Mouse (Mus musculus) neural tube, embryonic 14.5 days (tissue): Measurements from ENCODE around the gene Lyzl4. TPM values are rescaled to one million over a fixed set of nuclear protein-coding genes. Genes with fewer than 3 reads are reported as not detected.
A peak's percentile ranks its signal among the peaks of the same experiment; 100 is the strongest.

Experiments used
- ATAC-seq: fragments of 200-750 bp; cut with Nextera tagmentation; 2 replicates; pipeline ENCODE4 v1.8.0; 2017; ENCODE audit warnings: low read depth, mild to moderate bottlenecking, moderate TSS enrichment, moderate library complexity
- H3K27ac ChIP-seq: fragments of 300-500 bp; sonication (generic); 2 replicates; pipeline ENCODE4 v1.5.1; 2014; ENCODE audit warnings: low read depth, mild to moderate bottlenecking, control low read depth, low read length, moderate library complexity, mixed read lengths
- H3K27me3 ChIP-seq: fragments of 300-500 bp; sonication (generic); 2 replicates; pipeline ENCODE4 v1.6.1; 2014; ENCODE audit warnings: low read length; ENCODE audit not compliant: control insufficient read depth, insufficient read depth
- H3K36me3 ChIP-seq: fragments of 300-500 bp; sonication (generic); 2 replicates; pipeline ENCODE4 v1.6.1; 2014; ENCODE audit warnings: low read length, mixed read lengths; ENCODE audit not compliant: control insufficient read depth, insufficient read depth
- H3K4me1 ChIP-seq: fragments of 300-500 bp; sonication (generic); 2 replicates; pipeline ENCODE4 v1.6.1; 2014; ENCODE audit warnings: low read length; ENCODE audit not compliant: control insufficient read depth, insufficient read depth
- H3K4me2 ChIP-seq: fragments of 300-500 bp; sonication (generic); 2 replicates; pipeline ENCODE4 v1.6.1; 2014; ENCODE audit warnings: mild to moderate bottlenecking, low read depth, low read length, control low read depth
- H3K4me3 ChIP-seq: fragments of 300-500 bp; sonication (generic); 2 replicates; pipeline ENCODE4 v1.5.1; 2014; ENCODE audit warnings: low read depth, low read length, control low read depth, mixed read lengths
- H3K9ac ChIP-seq: fragments of 300-500 bp; sonication (generic); replicated peaks from 2 replicates; pipeline ENCODE4 v1.6.1; 2014; ENCODE audit warnings: low read depth, mild to moderate bottlenecking, control low read depth, low read length, mixed read lengths
- H3K9me3 ChIP-seq: fragments of 300-500 bp; sonication (generic); 2 replicates; pipeline ENCODE4 v1.6.1; 2016; ENCODE audit warnings: low read length; ENCODE audit not compliant: control insufficient read depth
- WGBS: fragments of 180-500 bp; shearing (Covaris S2); extraction: QIAGEN DNeasy Blood & Tissue Kit; methylation state at CpG from one replicate; pipeline ENCODE4 v1.1.7; 2014; 5-methylcytosine and 5-hydroxymethylcytosine counted together
- polyA plus RNA-seq: library from polyadenylated mRNA; unstranded; fragments of >200 nt; fragmentation: Nextera tagmentation; extraction: Ambion mirVana; gene quantifications from 2 replicates; pipeline ENCODE4 v1.2.1, GENCODE M21; 2014

Gene Lyzl4
- polyA plus RNA-seq, 1 experiment from 2014 or later = not detected

- no peaks in the 10 kb centered on the region for H3K9me3 ChIP-seq
- H3K4me3 ChIP-seq = no peak overlapping the region
- H3K27ac ChIP-seq = no peak overlapping the region
- no peak overlapping the region for H3K9ac ChIP-seq
- no peak for ATAC-seq
- H3K27me3 ChIP-seq = no peaks in the 10 kb centered on the region
- H3K36me3 ChIP-seq = no peaks in the 10 kb centered on the region
- WGBS = 98% methylated on average over 2 of the region's 2 CpGs
- H3K4me2 ChIP-seq = no peak overlapping the region
- peaks cover 2% of the 10 kb centered on the region; the same call in 1 of the 2 replicates for H3K4me1 ChIP-seq
Measured at GRCm38 (mm10) chr9:121675556-121675955, 33.7 kb upstream of the Lyzl4 start.

- Histone ChIP-seq H3K4me3 (no peak overlapping the region), H3K4me2 (no peak overlapping the region), H3K36me3 (no peaks in the 10 kb centered on the region), H3K27ac (no peak overlapping the region), H3K4me1 (peaks cover 2% of the 10 kb centered on the region; the same call in 1 of the 2 replicates), H3K9ac (no peak overlapping the region), H3K27me3 (no peaks in the 10 kb centered on the region), H3K9me3 (no peaks in the 10 kb centered on the region)
- ATAC-seq = no peak
- WGBS = 90% methylated on average over 9 of the region's 9 CpGs
Measured at GRCm38 (mm10) chr9:121675011-121675410, 33.1 kb upstream of the Lyzl4 start.

- Histone ChIP-seq H3K9ac (no peak overlapping the region), H3K27me3 (0 out of 2 replicates have a peak, but pooled peaks cover 3% of the 10 kb centered on the region), H3K9me3 (no peaks in the 10 kb centered on the region), H3K27ac (no peak overlapping the region), H3K4me3 (no peak overlapping the region), H3K36me3 (no peaks in the 10 kb centered on the region), H3K4me2 (no peak overlapping the region), H3K4me1 (no peaks in the 10 kb centered on the region)
- no peak for ATAC-seq
- 80% methylated on average over 5 of the region's 5 CpGs for WGBS
Measured at GRCm38 (mm10) chr9:121673716-121674115, 31.8 kb upstream of the Lyzl4 start.

GRCm38 (mm10) chr9:121672311-121672710, 30.4 kb upstream of the Lyzl4 start:
- Histone ChIP-seq H3K9me3 (no peaks in the 10 kb centered on the region), H3K4me1 (no peaks in the 10 kb centered on the region), H3K27me3 (0 out of 2 replicates have a peak, but pooled peaks cover 3% of the 10 kb centered on the region), H3K4me2 (no peak overlapping the region), H3K36me3 (no peaks in the 10 kb centered on the region), H3K27ac (no peak overlapping the region), H3K9ac (no peak overlapping the region), H3K4me3 (no peak overlapping the region)
- ATAC-seq = no peak
- 53% methylated on average over 5 of the region's 5 CpGs for WGBS

DNA sequence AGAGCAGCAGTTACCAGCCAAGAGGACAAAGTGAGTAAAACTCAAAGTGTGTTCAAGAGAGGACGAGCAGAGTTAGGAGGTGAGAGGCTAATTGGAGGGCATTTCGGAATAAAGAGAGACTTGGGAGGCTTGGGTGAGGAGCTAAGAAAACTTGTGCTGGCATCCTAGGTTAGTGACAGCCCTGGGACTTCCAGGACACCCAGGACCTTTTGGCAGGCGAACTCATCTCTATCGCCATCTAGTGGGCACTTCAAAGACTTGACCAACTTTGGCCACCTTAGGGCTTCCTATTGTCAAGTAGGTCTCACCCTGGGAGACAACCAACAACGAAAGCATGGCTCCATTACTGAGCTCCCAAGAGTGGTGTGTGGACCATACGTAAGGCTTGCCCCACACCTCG, 29.4 kb upstream of the Lyzl4 start:
- 13% methylated on average over 7 of the region's 7 CpGs for WGBS

GRCm38 (mm10) chr9:121669348-121669791, 27.5 kb upstream of the Lyzl4 start:
- Histone ChIP-seq H3K9me3 (no peaks in the 10 kb centered on the region), H3K27me3 (0 out of 2 replicates have a peak, but pooled peaks cover 3% of the 10 kb centered on the region), H3K9ac (peak overlapping the region; percentile 48), H3K4me2 (peak overlapping the region; percentile 63), H3K4me1 (no peaks in the 10 kb centered on the region), H3K27ac (no peak overlapping the region), H3K36me3 (no peaks in the 10 kb centered on the region), H3K4me3 (peak overlapping the region; percentile 29)
- WGBS = 1% methylated on average over 28 of the region's 28 CpGs
- peak; percentile 70 for ATAC-seq

More for the DNA sequence above, 29.4 kb upstream of the Lyzl4 start:
- Histone ChIP-seq H3K27ac (no peak overlapping the region), H3K4me3 (no peak overlapping the region), H3K4me2 (no peak overlapping the region), H3K36me3 (no peaks in the 10 kb centered on the region), H3K9ac (no peak overlapping the region), H3K4me1 (no peaks in the 10 kb centered on the region), H3K9me3 (no peaks in the 10 kb centered on the region), H3K27me3 (0 out of 2 replicates have a peak, but pooled peaks cover 3% of the 10 kb centered on the region)
- ATAC-seq = no peak

DNA sequence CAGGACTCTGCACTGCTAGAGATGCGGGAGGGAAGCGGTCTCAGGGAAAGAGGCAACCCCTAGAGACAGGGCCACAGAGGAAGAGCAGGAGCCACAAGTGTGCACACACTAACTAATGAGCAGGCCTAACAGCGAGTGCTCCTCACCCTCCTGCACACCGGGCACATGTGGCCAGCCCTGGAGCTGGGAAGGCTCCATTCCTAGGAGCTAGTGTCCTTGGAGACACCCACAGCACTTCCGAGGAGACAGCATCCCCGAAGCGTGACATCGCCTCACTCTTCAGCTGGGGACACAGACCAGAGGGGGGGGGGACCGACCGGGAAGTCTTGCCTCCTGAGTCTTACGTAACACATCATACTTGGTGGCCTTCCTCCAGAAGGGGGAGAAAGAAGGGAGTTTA, 25.9 kb upstream of the Lyzl4 start:
- no peaks in the 10 kb centered on the region for H3K4me1 ChIP-seq
- H3K4me2 ChIP-seq = no peak overlapping the region
- H3K4me3 ChIP-seq = no peak overlapping the region
- no peaks in the 10 kb centered on the region for H3K36me3 ChIP-seq
- 69% methylated on average over 11 of the region's 11 CpGs for WGBS
- 0 out of 2 replicates have a peak, but pooled peaks cover 3% of the 10 kb centered on the region for H3K27me3 ChIP-seq
- H3K9me3 ChIP-seq = no peaks in the 10 kb centered on the region
- no peak overlapping the region for H3K27ac ChIP-seq
- no peak overlapping the region for H3K9ac ChIP-seq
- no peak; the same call in 1 of the 2 replicates for ATAC-seq

DNA sequence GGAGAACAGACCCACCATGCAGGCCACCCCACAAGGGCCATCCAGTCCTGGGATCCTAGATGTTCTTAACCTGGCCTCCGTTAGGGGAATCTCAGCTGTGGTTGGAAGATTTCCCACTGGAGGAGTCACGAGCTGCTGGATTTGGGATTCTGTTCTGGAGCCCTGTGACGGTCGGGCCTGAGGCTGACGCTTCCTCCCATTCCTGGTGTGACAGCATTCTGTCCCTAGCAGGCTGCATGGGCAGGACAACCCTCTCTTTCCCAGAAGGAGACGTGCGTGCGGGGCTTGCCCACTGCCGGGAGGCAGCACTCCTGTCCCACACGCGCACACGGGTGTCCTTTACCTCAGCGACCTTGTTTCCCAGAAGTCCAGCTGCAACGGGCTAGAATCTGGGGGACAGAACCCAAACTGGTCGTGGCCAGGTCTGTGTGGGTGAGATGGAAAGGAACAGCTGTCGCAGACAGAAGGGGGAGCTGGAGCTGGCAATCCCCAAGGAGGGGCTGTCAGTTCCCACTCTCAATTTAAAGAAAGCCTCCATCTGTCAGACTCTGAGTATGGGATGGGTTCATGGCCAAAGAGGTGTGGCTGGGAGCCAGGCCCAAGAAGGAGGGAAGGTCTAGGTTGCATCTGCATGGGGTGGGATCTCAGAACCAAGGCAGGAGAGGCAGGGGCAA, 25.2 kb upstream of the Lyzl4 start:
- WGBS = 61% methylated on average over 16 of the region's 16 CpGs
- ATAC-seq = no peak; the same call in 1 of the 2 replicates

DNA sequence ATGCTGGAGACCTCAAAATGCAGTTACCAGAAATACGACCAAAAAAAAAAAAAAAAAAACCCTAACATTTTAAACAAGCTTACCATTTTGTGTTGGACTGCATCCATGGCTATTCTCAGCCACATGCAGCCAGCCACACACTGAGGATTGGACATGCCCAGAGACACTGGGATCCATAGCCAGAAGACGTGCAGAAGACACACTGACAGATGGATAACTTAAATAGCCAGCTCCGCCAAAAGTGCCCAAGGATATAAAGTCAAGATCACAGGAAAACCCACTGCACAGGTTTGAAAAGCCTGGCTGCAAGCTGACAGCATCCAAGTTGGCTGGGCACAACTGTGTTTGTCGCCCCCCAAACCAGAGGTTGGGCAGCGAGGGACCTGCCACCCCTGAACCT, 22.2 kb upstream of the Lyzl4 start:
- no peak for ATAC-seq
- Histone ChIP-seq H3K9ac (no peak overlapping the region), H3K4me3 (no peak overlapping the region), H3K27me3 (no peaks in the 10 kb centered on the region), H3K4me2 (no peak overlapping the region), H3K9me3 (no peaks in the 10 kb centered on the region), H3K36me3 (no peaks in the 10 kb centered on the region), H3K27ac (no peak overlapping the region), H3K4me1 (no peaks in the 10 kb centered on the region)
- whole genome bisulfite sequencing = 84% methylated on average over 5 of the region's 5 CpGs

More for the DNA sequence above, 25.2 kb upstream of the Lyzl4 start:
- Histone ChIP-seq H3K9me3 (no peaks in the 10 kb centered on the region), H3K9ac (no peak overlapping the region), H3K4me3 (no peak overlapping the region), H3K27me3 (0 out of 2 replicates have a peak, but pooled peaks cover 3% of the 10 kb centered on the region), H3K4me1 (no peaks in the 10 kb centered on the region), H3K27ac (no peak overlapping the region), H3K36me3 (no peaks in the 10 kb centered on the region), H3K4me2 (no peak overlapping the region)
